Mouse (Mus musculus) thymus, adult 2 months (tissue): ENCODE data around the gene Spats2l.

ENCODE experiments used
- CTCF ChIP-seq: fragments of 200-500 bp; IDR thresholded peaks from 2 replicates; pipeline ENCODE4 v1.5.1; 2012; ENCODE audit warnings: mild to moderate bottlenecking, control low read depth, low read length, moderate library complexity, borderline replicate concordance; ENCODE audit not compliant: control insufficient read depth, poor library complexity, insufficient read depth; ENCODE audit errors: extremely low read depth
- POLR2A ChIP-seq: fragments of 200-500 bp; IDR thresholded peaks from 2 replicates; pipeline ENCODE4 v1.6.1; 2012; ENCODE audit warnings: mild to moderate bottlenecking, low read length, control low read depth, moderate library complexity; ENCODE audit not compliant: control insufficient read depth, poor library complexity, insufficient read depth; ENCODE audit errors: extremely low read depth

- TF ChIP-seq POLR2A (no peak), CTCF (no peak)
Observed at GRCm38 (mm10) chr1:57903793-57904192, 129.8 kb downstream of the Spats2l start.
